Comparison of ENCODE assay signal across 21 mouse cellular contexts in genomic region chr6:114814199-114814881, GRCm38 (mm10).
DNase-seq lines count a peak whose midpoint lies in the region; ATAC-seq and TF ChIP-seq lines count a peak whose summit lies in the region.
"Had no signal": no experiment of that assay in that cellular context is flagged by ENCODE, and none has a peak within 500 bp of the region (broad histone marks: within the 10 kb centered on the region; RNA-seq: fewer than 3 reads in every experiment).

No protein-coding gene starts in this region.

- H3K9ac ChIP-seq in midbrain, postnatal 0 days (replicated peaks; ENCODE audit: low read length, poor library complexity, severe bottlenecking): no peak overlapping the region
- no peak overlapping the region for H3K9ac ChIP-seq in midbrain, embryonic 14.5 days (replicated peaks; ENCODE audit: low read length)
- no peak overlapping the region for H3K9ac ChIP-seq in embryonic facial prominence, embryonic 15.5 days
- H3K9ac ChIP-seq: intestine, embryonic 15.5 days; midbrain, embryonic 15.5 days; stomach, embryonic 15.5 days had no signal

- WGBS in midbrain, postnatal 0 days: 66% methylated on average over 6 of the region's 6 CpGs
- WGBS in midbrain, embryonic 14.5 days: 73% methylated on average over 6 of the region's 6 CpGs
- WGBS in embryonic facial prominence, embryonic 15.5 days: 47% methylated on average over 6 of the region's 6 CpGs

- no peak for ATAC-seq in midbrain, postnatal 0 days (ENCODE audit: low FRiP score)
- ATAC-seq in midbrain, embryonic 14.5 days (ENCODE audit: low FRiP score, low TSS enrichment): no peak
- peak; percentile 56; the same call in 1 of the 2 replicates for ATAC-seq in embryonic facial prominence, embryonic 15.5 days (ENCODE audit: insufficient number of reproducible peaks, low FRiP score, low TSS enrichment, low read depth)
- ATAC-seq: intestine, embryonic 15.5 days; midbrain, embryonic 15.5 days; Patski had no signal

- H3K36me3 ChIP-seq in midbrain, postnatal 0 days (ENCODE audit: insufficient read depth, low read length): no peaks in the 10 kb centered on the region
- H3K36me3 ChIP-seq in midbrain, embryonic 14.5 days (ENCODE audit: control insufficient read depth, insufficient read depth, low read length): no peaks in the 10 kb centered on the region
- H3K36me3 ChIP-seq in embryonic facial prominence, embryonic 15.5 days: no peaks in the 10 kb centered on the region
- no peaks in the 10 kb centered on the region for H3K36me3 ChIP-seq in myocyte (ENCODE audit: control insufficient read depth, insufficient read depth)
- H3K36me3 ChIP-seq: heart, embryonic 10.5 days; intestine, embryonic 15.5 days; midbrain, embryonic 15.5 days; stomach, embryonic 15.5 days had no signal

- H3K27ac ChIP-seq in midbrain, postnatal 0 days (ENCODE audit: low read depth, low read length): no peak overlapping the region
- no peak overlapping the region for H3K27ac ChIP-seq in midbrain, embryonic 14.5 days (replicated peaks; ENCODE audit: low read depth, low read length)
- peak overlapping the region; percentile 44; the same call in 1 of the 2 replicates for H3K27ac ChIP-seq in embryonic facial prominence, embryonic 15.5 days (replicated peaks)
- H3K27ac ChIP-seq: heart, embryonic 10.5 days; intestine, embryonic 15.5 days; midbrain, embryonic 15.5 days; stomach, embryonic 15.5 days had no signal

- H3K4me1 ChIP-seq in midbrain, postnatal 0 days (ENCODE audit: insufficient read depth, low read length): no peaks in the 10 kb centered on the region
- 0 out of 2 replicates have a peak, but pooled peaks cover 3% of the 10 kb centered on the region for H3K4me1 ChIP-seq in midbrain, embryonic 14.5 days (ENCODE audit: control insufficient read depth, insufficient read depth, low read length)
- H3K4me1 ChIP-seq in embryonic facial prominence, embryonic 15.5 days: peaks cover 32% of the 10 kb centered on the region
- H3K4me1 ChIP-seq: midbrain, embryonic 15.5 days had no signal

- no peak overlapping the region for H3K4me3 ChIP-seq in midbrain, postnatal 0 days (ENCODE audit: low read depth, low read length)
- H3K4me3 ChIP-seq in midbrain, embryonic 14.5 days (replicated peaks; ENCODE audit: low read depth, low read length): no peak overlapping the region
- H3K4me3 ChIP-seq in embryonic facial prominence, embryonic 15.5 days (replicated peaks): no peak overlapping the region
- no peak overlapping the region for H3K4me3 ChIP-seq in myocyte
- H3K4me3 ChIP-seq: erythroblast, embryonic 14.5 days; heart, embryonic 10.5 days; intestine, embryonic 15.5 days; megakaryocyte, embryonic 14.5 days; midbrain, embryonic 15.5 days; stomach, embryonic 15.5 days had no signal

- TF ChIP-seq POLR2A in myocyte (IDR thresholded peaks at IDR 0.05; ENCODE audit: insufficient read length, low read depth): no peak

- H3K9me3 ChIP-seq in midbrain, postnatal 0 days (ENCODE audit: low read length): no peaks in the 10 kb centered on the region
- H3K9me3 ChIP-seq in midbrain, embryonic 14.5 days (ENCODE audit: control insufficient read depth, low read length): no peaks in the 10 kb centered on the region
- no peaks in the 10 kb centered on the region for H3K9me3 ChIP-seq in embryonic facial prominence, embryonic 15.5 days (replicated peaks)
- H3K9me3 ChIP-seq: heart, embryonic 10.5 days; intestine, embryonic 15.5 days; midbrain, embryonic 15.5 days; stomach, embryonic 15.5 days had no signal

- H3K4me2 ChIP-seq in midbrain, postnatal 0 days (ENCODE audit: low read depth, low read length, poor library complexity, severe bottlenecking): no peak overlapping the region
- no peak overlapping the region for H3K4me2 ChIP-seq in midbrain, embryonic 14.5 days (ENCODE audit: low read length)
- no peak overlapping the region for H3K4me2 ChIP-seq in embryonic facial prominence, embryonic 15.5 days (replicated peaks)
- H3K4me2 ChIP-seq in myocyte (ENCODE audit: low read depth): peak overlapping the region; percentile 25
- H3K4me2 ChIP-seq: intestine, embryonic 15.5 days; midbrain, embryonic 15.5 days; stomach, embryonic 15.5 days had no signal

- TF ChIP-seq CTCF in midbrain, postnatal 0 days (IDR thresholded peaks at IDR 0.05): no peak

- no peak overlapping the region for H3ac ChIP-seq in myocyte (ENCODE audit: control insufficient read depth, insufficient read length)

- no peaks in the 10 kb centered on the region for H3K79me2 ChIP-seq in myocyte (ENCODE audit: control insufficient read depth, insufficient read depth)

- no peaks in the 10 kb centered on the region for H3K27me3 ChIP-seq in midbrain, postnatal 0 days (ENCODE audit: insufficient read depth, low read length)
- no peaks in the 10 kb centered on the region for H3K27me3 ChIP-seq in midbrain, embryonic 14.5 days (ENCODE audit: control insufficient read depth, insufficient read depth, low read length)
- H3K27me3 ChIP-seq in embryonic facial prominence, embryonic 15.5 days: no peaks in the 10 kb centered on the region
- no peaks in the 10 kb centered on the region for H3K27me3 ChIP-seq in myocyte (ENCODE audit: control insufficient read depth, insufficient read depth, insufficient read length)
- H3K27me3 ChIP-seq: intestine, embryonic 15.5 days; megakaryocyte, embryonic 14.5 days; midbrain, embryonic 15.5 days; Patski; stomach, embryonic 15.5 days had no signal

- intact Hi-C loops in gastrocnemius, postnatal 14 days (cut with DNase I; ENCODE audit: low total_unique reads): no loop called here

- DNase-seq in gastrocnemius, adult 18-20 months (ENCODE audit: low spot score): peak; percentile 47
- DNase-seq in gastrocnemius, postnatal 14 days: no peak
- DNase-seq in midbrain, postnatal 0 days (ENCODE audit: low spot score): peak; percentile 57
- no peak for DNase-seq in midbrain, embryonic 14.5 days
- no peak for DNase-seq in heart, postnatal 4 days
- DNase-seq: adrenal gland, postnatal 10 days; cerebellum, postnatal 36 days; kidney, adult 9 months; layer of hippocampus, adult 9-11 months; lung, postnatal 14 days; right cerebral cortex, adult 18-20 months; thymus, adult 18-20 months had no signal

TF ChIP-seq in myocyte, 11 proteins besides CTCF, POLR2A, EP300 and RAD21:
- TF ChIP-seq CEBPB (IDR thresholded peaks at IDR 0.05; ENCODE audit: insufficient read depth, poor library complexity, severe bottlenecking) (no peak), MAX (IDR thresholded peaks at IDR 0.05; ENCODE audit: low read depth) (no peak), POLR2AphosphoS2 (IDR thresholded peaks at IDR 0.05; ENCODE audit: insufficient read length, low read depth) (no peak), MYOD1 (IDR thresholded peaks at IDR 0.05; ENCODE audit: control insufficient read depth in 1 of 3, insufficient read length in 2 of 3, low read depth in 2 of 3) (peak; percentile 23 to 83 (median 68)), USF1 (IDR thresholded peaks at IDR 0.05; ENCODE audit: low read depth) (no peak), SRF (IDR thresholded peaks at IDR 0.05; ENCODE audit: control insufficient read depth, insufficient read length, low read depth) (no peak), TCF12 (IDR thresholded peaks at IDR 0.05; ENCODE audit: insufficient read depth, poor library complexity, severe bottlenecking) (no peak), REST (IDR thresholded peaks at IDR 0.05; ENCODE audit: insufficient read depth, insufficient read length) (no peak), MYOG (IDR thresholded peaks at IDR 0.05; ENCODE audit: control insufficient read depth in 1 of 3, insufficient read depth in 1 of 3, insufficient read length in 2 of 3, low read depth in 2 of 3) (peak in 2 of 3 experiments; percentile 63 to 79), E2F4 (IDR thresholded peaks at IDR 0.05; ENCODE audit: insufficient read depth) (no peak), TCF3 (IDR thresholded peaks at IDR 0.05; ENCODE audit: insufficient read length, low read depth) (peak; percentile 10)

Comparison
In these comparisons a context has a peak if more than half of its experiments do, and no peak if none do; other contexts are left out.
1. DNase-seq: peak in gastrocnemius, adult 18-20 months (single experiment) and midbrain, postnatal 0 days (single experiment); none in gastrocnemius, postnatal 14 days (single experiment), midbrain, embryonic 14.5 days (single experiment) and heart, postnatal 4 days (single experiment).